ENCODE assay signal across 19 mouse cellular contexts in the genomic region with DNA sequence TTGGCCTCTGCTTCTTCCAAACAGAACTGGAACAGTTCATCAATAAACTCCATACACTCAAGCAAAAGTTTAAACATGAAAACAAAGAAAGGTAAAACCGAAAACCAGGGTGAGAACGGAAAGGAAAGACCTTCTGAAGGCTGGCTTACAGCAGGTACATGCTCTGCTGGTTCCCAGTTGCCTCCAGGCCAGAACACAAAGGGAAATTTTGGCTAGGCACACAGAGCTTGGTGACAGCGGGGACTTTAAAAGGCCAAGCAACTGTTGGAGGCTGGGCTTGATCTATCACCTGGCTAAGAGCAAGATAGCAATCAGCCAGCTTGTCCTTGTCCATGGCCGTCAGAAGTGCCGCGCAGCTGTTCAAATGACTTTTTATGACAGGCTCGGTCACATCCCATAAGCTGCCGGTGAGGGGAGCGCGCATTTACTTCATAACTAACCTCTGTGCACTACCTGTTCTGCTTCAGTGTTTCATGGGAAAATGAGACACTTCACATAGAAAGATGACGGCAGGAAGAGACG.
A peak's percentile ranks its signal among the peaks of the same experiment; 100 is the strongest.
DNase-seq lines count a peak whose midpoint lies in the region; ATAC-seq and TF ChIP-seq lines count a peak whose summit lies in the region.
"Had no signal": no experiment of that assay in that cellular context is flagged by ENCODE, and none has a peak within 500 bp of the region (broad histone marks: within the 10 kb centered on the region; RNA-seq: fewer than 3 reads in every experiment).

No protein-coding gene starts in this region.

- TF ChIP-seq CTCF in intestine, postnatal 0 days (IDR thresholded peaks at IDR 0.05; ENCODE audit: low read depth): no peak
- TF ChIP-seq CTCF in midbrain, postnatal 0 days (IDR thresholded peaks at IDR 0.05): no peak

- H3K9me3 ChIP-seq in limb, embryonic 12.5 days: no peaks in the 10 kb centered on the region
- no peaks in the 10 kb centered on the region for H3K9me3 ChIP-seq in limb, embryonic 10.5 days (replicated peaks)
- H3K9me3 ChIP-seq in intestine, embryonic 14.5 days (ENCODE audit: control insufficient read depth, low read length): no peaks in the 10 kb centered on the region
- no peaks in the 10 kb centered on the region for H3K9me3 ChIP-seq in intestine, postnatal 0 days (ENCODE audit: control insufficient read depth)
- H3K9me3 ChIP-seq in limb, embryonic 13.5 days: no peaks in the 10 kb centered on the region
- H3K9me3 ChIP-seq in midbrain, postnatal 0 days (ENCODE audit: low read length): no peaks in the 10 kb centered on the region
- H3K9me3 ChIP-seq: forebrain, embryonic 10.5 days; heart, embryonic 15.5 days had no signal

- peaks cover 43% of the 10 kb centered on the region for H3K4me1 ChIP-seq in limb, embryonic 12.5 days (replicated peaks)
- peaks cover 48% of the 10 kb centered on the region for H3K4me1 ChIP-seq in limb, embryonic 10.5 days
- peaks cover 12% of the 10 kb centered on the region; the same call in 1 of the 2 replicates for H3K4me1 ChIP-seq in intestine, embryonic 14.5 days (replicated peaks; ENCODE audit: control insufficient read depth, insufficient read depth, low read length)
- peaks cover 3% of the 10 kb centered on the region for H3K4me1 ChIP-seq in intestine, postnatal 0 days (replicated peaks; ENCODE audit: control insufficient read depth, insufficient read depth, low read length)
- H3K4me1 ChIP-seq in limb, embryonic 13.5 days: peaks cover 55% of the 10 kb centered on the region
- no peaks in the 10 kb centered on the region for H3K4me1 ChIP-seq in midbrain, postnatal 0 days (ENCODE audit: insufficient read depth, low read length)

- no peak overlapping the region for H3K9ac ChIP-seq in limb, embryonic 12.5 days (replicated peaks)
- H3K9ac ChIP-seq in intestine, embryonic 14.5 days (ENCODE audit: low read length): no peak overlapping the region
- H3K9ac ChIP-seq in intestine, postnatal 0 days (ENCODE audit: low read depth, low read length): no peak overlapping the region
- H3K9ac ChIP-seq in limb, embryonic 13.5 days: no peak overlapping the region
- H3K9ac ChIP-seq in midbrain, postnatal 0 days (replicated peaks; ENCODE audit: low read length, poor library complexity, severe bottlenecking): no peak overlapping the region
- H3K9ac ChIP-seq: heart, embryonic 15.5 days; liver, postnatal 0 days had no signal

- 78% methylated on average over 12 of the region's 12 CpGs for WGBS in limb, embryonic 12.5 days
- 90% methylated on average over 12 of the region's 12 CpGs for WGBS in limb, embryonic 10.5 days
- WGBS in intestine, embryonic 14.5 days: 70% methylated on average over 12 of the region's 12 CpGs
- 42% methylated on average over 12 of the region's 12 CpGs for WGBS in intestine, postnatal 0 days
- WGBS in limb, embryonic 13.5 days: 76% methylated on average over 12 of the region's 12 CpGs
- WGBS in midbrain, postnatal 0 days: 91% methylated on average over 12 of the region's 12 CpGs

- no peak for DNase-seq in limb, embryonic 10.5 days (ENCODE audit: low spot score)
- no peak for DNase-seq in intestine, embryonic 14.5 days (ENCODE audit: low spot score)
- DNase-seq in midbrain, postnatal 0 days (ENCODE audit: low spot score): no peak
- DNase-seq in left cerebral cortex, adult 11 months (ENCODE audit: low spot score): no peak
- DNase-seq: adrenal gland, postnatal 36 days; heart, postnatal 4 days; liver; liver, postnatal 0 days; lung, postnatal 14 days; midbrain, embryonic 14.5 days had no signal

- ATAC-seq in limb, embryonic 12.5 days (ENCODE audit: insufficient number of reproducible peaks, insufficient read depth, low FRiP score, low TSS enrichment, low read depth): no peak
- no peak for ATAC-seq in intestine, embryonic 14.5 days (replicated peaks; ENCODE audit: low FRiP score, low TSS enrichment, low read depth)
- ATAC-seq in intestine, postnatal 0 days: peak; percentile 55; the same call in 1 of the 2 replicates
- ATAC-seq in limb, embryonic 13.5 days (ENCODE audit: low FRiP score, low read depth): no peak
- no peak for ATAC-seq in midbrain, postnatal 0 days (ENCODE audit: low FRiP score)
- no peak for ATAC-seq in CD4-positive, CD25-positive, alpha-beta regulatory T cell, adult 4 months
- ATAC-seq: liver, postnatal 0 days had no signal

- peaks cover 7% of the 10 kb centered on the region for H3K36me3 ChIP-seq in limb, embryonic 12.5 days
- peaks cover 36% of the 10 kb centered on the region for H3K36me3 ChIP-seq in limb, embryonic 10.5 days
- H3K36me3 ChIP-seq in intestine, embryonic 14.5 days (ENCODE audit: control insufficient read depth, insufficient read depth, low read length): no peaks in the 10 kb centered on the region
- no peaks in the 10 kb centered on the region for H3K36me3 ChIP-seq in intestine, postnatal 0 days (ENCODE audit: control insufficient read depth, insufficient read depth)
- H3K36me3 ChIP-seq in limb, embryonic 13.5 days: peaks cover 18% of the 10 kb centered on the region; the same call in 1 of the 2 replicates
- no peaks in the 10 kb centered on the region for H3K36me3 ChIP-seq in midbrain, postnatal 0 days (ENCODE audit: insufficient read depth, low read length)
- H3K36me3 ChIP-seq: forebrain, embryonic 10.5 days; heart, embryonic 15.5 days had no signal

- H3K27me3 ChIP-seq in limb, embryonic 12.5 days: no peaks in the 10 kb centered on the region
- H3K27me3 ChIP-seq in limb, embryonic 10.5 days (ENCODE audit: low read depth, poor library complexity, severe bottlenecking): no peaks in the 10 kb centered on the region
- H3K27me3 ChIP-seq in intestine, embryonic 14.5 days (replicated peaks; ENCODE audit: control insufficient read depth, insufficient read depth, low read length): no peaks in the 10 kb centered on the region
- no peaks in the 10 kb centered on the region for H3K27me3 ChIP-seq in intestine, postnatal 0 days (replicated peaks; ENCODE audit: control insufficient read depth, insufficient read depth, low read length)
- no peaks in the 10 kb centered on the region for H3K27me3 ChIP-seq in limb, embryonic 13.5 days
- H3K27me3 ChIP-seq in midbrain, postnatal 0 days (ENCODE audit: insufficient read depth, low read length): no peaks in the 10 kb centered on the region
- H3K27me3 ChIP-seq: heart, embryonic 15.5 days; megakaryocyte, embryonic 14.5 days; Patski had no signal

- H3K4me2 ChIP-seq in limb, embryonic 12.5 days: no peak overlapping the region
- H3K4me2 ChIP-seq in intestine, embryonic 14.5 days (ENCODE audit: low read length): no peak overlapping the region
- H3K4me2 ChIP-seq in intestine, postnatal 0 days (replicated peaks; ENCODE audit: low read depth): 0 out of 2 replicates have a peak overlapping the region, but pooled peaks have one; percentile 3
- H3K4me2 ChIP-seq in limb, embryonic 13.5 days (replicated peaks): no peak overlapping the region
- H3K4me2 ChIP-seq in midbrain, postnatal 0 days (ENCODE audit: low read depth, low read length, poor library complexity, severe bottlenecking): no peak overlapping the region
- H3K4me2 ChIP-seq: heart, embryonic 15.5 days had no signal

- peak overlapping the region; percentile 64; the same call in 1 of the 2 replicates for H3K27ac ChIP-seq in limb, embryonic 12.5 days
- no peak overlapping the region for H3K27ac ChIP-seq in limb, embryonic 10.5 days
- H3K27ac ChIP-seq in intestine, embryonic 14.5 days (ENCODE audit: low read depth): peak overlapping the region; percentile 27; the same call in 1 of the 2 replicates
- no peak overlapping the region for H3K27ac ChIP-seq in intestine, postnatal 0 days (ENCODE audit: low read depth, low read length)
- peak overlapping the region; percentile 17; the same call in 1 of the 2 replicates for H3K27ac ChIP-seq in limb, embryonic 13.5 days
- H3K27ac ChIP-seq in midbrain, postnatal 0 days (ENCODE audit: low read depth, low read length): no peak overlapping the region
- H3K27ac ChIP-seq: forebrain, embryonic 10.5 days had no signal

- no peak overlapping the region for H3K4me3 ChIP-seq in limb, embryonic 12.5 days (replicated peaks)
- no peak overlapping the region for H3K4me3 ChIP-seq in limb, embryonic 10.5 days
- H3K4me3 ChIP-seq in intestine, embryonic 14.5 days (ENCODE audit: low read depth, low read length): no peak overlapping the region
- H3K4me3 ChIP-seq in intestine, postnatal 0 days (ENCODE audit: low read depth, low read length): no peak overlapping the region
- H3K4me3 ChIP-seq in limb, embryonic 13.5 days: no peak overlapping the region
- H3K4me3 ChIP-seq in midbrain, postnatal 0 days (ENCODE audit: low read depth, low read length): no peak overlapping the region
- H3K4me3 ChIP-seq: forebrain, embryonic 10.5 days; heart, embryonic 15.5 days; megakaryocyte, embryonic 14.5 days; myocyte had no signal

Comparison
In these comparisons a context has a peak if more than half of its experiments do, and no peak if none do; other contexts are left out.
1. H3K27ac ChIP-seq: peak in limb, embryonic 12.5 days (single experiment), intestine, embryonic 14.5 days (single experiment) and limb, embryonic 13.5 days (single experiment); none in limb, embryonic 10.5 days (single experiment), intestine, postnatal 0 days (single experiment) and midbrain, postnatal 0 days (single experiment).